Mouse (Mus musculus) gastrocnemius, adult 2 months (tissue): ENCODE measurements around the gene Pafah2. TPM values are rescaled to one million over a fixed set of nuclear protein-coding genes. Genes with fewer than 3 reads are reported as not detected.

ENCODE experiments used
- DNase-seq: peaks from one replicate; pipeline ENCODE4 v3.0.0; 2022
- H3K27ac ChIP-seq: fragments of 200-600 bp; 2 replicates; pipeline ENCODE4 v1.8.1; 2022; ENCODE audit warnings: mild to moderate bottlenecking
- H3K4me3 ChIP-seq: fragments of 200-600 bp; 2 replicates; pipeline ENCODE4 v1.8.1; 2022; ENCODE audit warnings: mild to moderate bottlenecking, moderate library complexity
- CTCF ChIP-seq: fragments of 200-600 bp; IDR thresholded peaks from 2 replicates; pipeline ENCODE4 v1.8.1; 2022; ENCODE audit warnings: antibody characterized with exemption, mild to moderate bottlenecking, moderate library complexity
- intact Hi-C: fragments of 180-260 bp; cut with DNase I; formaldehyde crosslinking; loops from one replicate; pipeline ENCODE4 v1.15.1; 2025
- total RNA-seq, 2 experiments: library from RNA; stranded (reverse); gene quantifications; 2 replicates each; pipeline ENCODE4 v1.2.3; 2021

The Pafah2 gene
- total RNA-seq, 2 experiments from 2014 or later, result 2.6 to 4.0 TPM

GRCm38 (mm10) chr4:134439119-134439518 is 43.0 kb downstream of the Pafah2 start:
- no peak overlapping the region for H3K4me3 ChIP-seq
- no peak for DNase-seq
- H3K27ac ChIP-seq, result no peak overlapping the region
- no peak for TF ChIP-seq CTCF
- intact Hi-C loops, result no loop called here

- intact Hi-C loops, result no loop called here
- no peak for TF ChIP-seq CTCF
- H3K27ac ChIP-seq, result no peak overlapping the region
- H3K4me3 ChIP-seq, result no peak overlapping the region
- DNase-seq, result no peak
Measured at GRCm38 (mm10) chr4:134439919-134440318, 43.8 kb downstream of the Pafah2 start.

GRCm38 (mm10) chr4:134442216-134442615 is 46.1 kb downstream of the Pafah2 start:
- TF ChIP-seq CTCF, result no peak
- H3K27ac ChIP-seq, result no peak overlapping the region
- no peak for DNase-seq
- H3K4me3 ChIP-seq, result no peak overlapping the region
- intact Hi-C loops, result no loop called here

- no peak for TF ChIP-seq CTCF
- Histone ChIP-seq H3K4me3 (no peak overlapping the region), H3K27ac (no peak overlapping the region)
- no peak for DNase-seq
- intact Hi-C loops, result no loop called here
Measured at GRCm38 (mm10) chr4:134443589-134443988, 47.5 kb downstream of the Pafah2 start.

- H3K4me3 ChIP-seq, result no peak overlapping the region
- H3K27ac ChIP-seq, result no peak overlapping the region
- TF ChIP-seq CTCF, result no peak
- no peak for DNase-seq
- intact Hi-C loops, result no loop called here
Measured at GRCm38 (mm10) chr4:134444949-134445348, 48.8 kb downstream of the Pafah2 start.

- TF ChIP-seq CTCF, result no peak
- no peak for DNase-seq
- intact Hi-C loops, result no loop called here
- no peak overlapping the region for H3K27ac ChIP-seq
- no peak overlapping the region for H3K4me3 ChIP-seq
Measured at GRCm38 (mm10) chr4:134445489-134445888, 49.4 kb downstream of the Pafah2 start.

GRCm38 (mm10) chr4:134447966-134448365 is 51.8 kb downstream of the Pafah2 start:
- no peak for TF ChIP-seq CTCF
- no peak overlapping the region for H3K4me3 ChIP-seq
- intact Hi-C loops, result no loop called here

GRCm38 (mm10) chr4:134449595-134450391 is 53.7 kb downstream of the Pafah2 start:
- Histone ChIP-seq H3K27ac (no peak overlapping the region), H3K4me3 (no peak overlapping the region)
- no peak for DNase-seq
- no peak for TF ChIP-seq CTCF
- intact Hi-C loops, result no loop called here

More at GRCm38 (mm10) chr4:134447966-134448365, 51.8 kb downstream of the Pafah2 start:
- H3K27ac ChIP-seq, result no peak overlapping the region
- no peak for DNase-seq

- H3K4me3 ChIP-seq, result peak overlapping the region; percentile 41
- intact Hi-C loops, result no loop called here
- no peak for DNase-seq
- H3K27ac ChIP-seq, result no peak overlapping the region; the same call in 1 of the 2 replicates
- no peak for TF ChIP-seq CTCF
Measured at GRCm38 (mm10) chr4:134450392-134451195, 54.5 kb downstream of the Pafah2 start.

GRCm38 (mm10) chr4:134451484-134451883 is 55.4 kb downstream of the Pafah2 start:
- no peak overlapping the region for H3K4me3 ChIP-seq
- intact Hi-C loops, result no loop called here
- DNase-seq, result no peak
- no peak for TF ChIP-seq CTCF
- H3K27ac ChIP-seq, result no peak overlapping the region

- H3K4me3 ChIP-seq, result peak overlapping the region; percentile 20; the same call in 1 of the 2 replicates
- DNase-seq, result no peak
- intact Hi-C loops, result no loop called here
Measured at GRCm38 (mm10) chr4:134453619-134454400, 57.7 kb downstream of the Pafah2 start.

GRCm38 (mm10) chr4:134455310-134455709 is 59.2 kb downstream of the Pafah2 start:
- no peak overlapping the region for H3K4me3 ChIP-seq
- no peak for DNase-seq
- TF ChIP-seq CTCF, result no peak
- H3K27ac ChIP-seq, result no peak overlapping the region
- intact Hi-C loops, result no loop called here

More at GRCm38 (mm10) chr4:134453619-134454400, 57.7 kb downstream of the Pafah2 start:
- H3K27ac ChIP-seq, result no peak overlapping the region
- TF ChIP-seq CTCF, result no peak
